Mouse (Mus musculus) forebrain, embryonic 12.5 days (tissue): ENCODE data around the gene Pde4b. TPM values are rescaled to one million over a fixed set of nuclear protein-coding genes. Genes with fewer than 3 reads are reported as not detected.
A peak's percentile ranks its signal among the peaks of the same experiment; 100 is the strongest.

Experiments used
- ATAC-seq: fragments of 200-750 bp; cut with Nextera tagmentation; 2 replicates; pipeline ENCODE4 v1.8.0; 2017; ENCODE audit warnings: moderate TSS enrichment; ENCODE audit not compliant: low FRiP score
- H3K27ac ChIP-seq: fragments of 300-500 bp; sonication (generic); 2 replicates; pipeline ENCODE4 v1.5.1; 2016; ENCODE audit warnings: mild to moderate bottlenecking
- H3K27me3 ChIP-seq: fragments of 300-500 bp; sonication (generic); 2 replicates; pipeline ENCODE4 v1.6.1; 2016; ENCODE audit warnings: mild to moderate bottlenecking
- H3K36me3 ChIP-seq: fragments of 300-500 bp; sonication (generic); replicated peaks from 2 replicates; pipeline ENCODE4 v1.6.1; 2016; ENCODE audit warnings: mild to moderate bottlenecking
- H3K4me1 ChIP-seq: fragments of 300-500 bp; sonication (generic); 2 replicates; pipeline ENCODE4 v1.6.1; 2016
- H3K4me2 ChIP-seq: fragments of 300-500 bp; sonication (generic); 2 replicates; pipeline ENCODE4 v1.6.1; 2016; ENCODE audit warnings: mild to moderate bottlenecking, moderate library complexity
- H3K4me3 ChIP-seq: fragments of 300-500 bp; sonication (generic); replicated peaks from 2 replicates; pipeline ENCODE4 v1.5.1; 2016; ENCODE audit warnings: mild to moderate bottlenecking
- H3K9ac ChIP-seq: fragments of 300-500 bp; sonication (generic); 2 replicates; pipeline ENCODE4 v1.6.1; 2016; ENCODE audit warnings: mild to moderate bottlenecking
- H3K9me3 ChIP-seq: fragments of 300-500 bp; sonication (generic); 2 replicates; pipeline ENCODE4 v1.6.1; 2016
- WGBS: fragments of 180-500 bp; shearing (Covaris S2); methylation state at CpG from one replicate; pipeline ENCODE4 v1.1.7; 2016; 5-methylcytosine and 5-hydroxymethylcytosine counted together
- polyA plus RNA-seq: library from polyadenylated mRNA; unstranded; fragments of >200 nt; fragmentation: Nextera tagmentation; extraction: Ambion mirVana; gene quantifications from 2 replicates; pipeline ENCODE4 v1.2.1, GENCODE M21; 2016

The Pde4b gene
- polyA plus RNA-seq, 1 experiment from 2014 or later: 7.5 TPM

DNA sequence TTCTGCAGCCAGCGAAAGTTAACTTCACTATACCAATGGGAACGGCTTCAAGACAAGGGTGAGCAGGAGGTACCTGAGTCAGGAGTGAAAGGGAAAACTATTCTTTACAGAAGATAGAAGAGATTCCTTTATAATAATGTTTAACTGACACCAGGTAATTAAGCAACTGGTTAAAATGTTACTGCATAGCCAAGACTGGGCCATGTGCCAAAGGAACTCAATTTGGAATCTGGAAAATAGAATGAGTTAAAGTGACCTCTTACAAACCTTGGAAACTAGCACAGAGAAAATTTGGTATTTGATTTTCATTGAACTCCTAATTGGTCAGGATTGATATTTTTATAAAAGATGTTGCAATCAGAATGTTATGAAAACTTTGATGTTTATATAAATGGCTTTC, 228.7 kb downstream of the Pde4b start:
- Histone ChIP-seq H3K4me2 (no peak overlapping the region), H3K36me3 (no peaks in the 10 kb centered on the region), H3K4me1 (no peaks in the 10 kb centered on the region), H3K27ac (no peak overlapping the region), H3K27me3 (no peaks in the 10 kb centered on the region), H3K4me3 (no peak overlapping the region), H3K9me3 (no peaks in the 10 kb centered on the region), H3K9ac (no peak overlapping the region)
- 86% methylated on average over 2 of the region's 2 CpGs for WGBS
- ATAC-seq: no peak

DNA sequence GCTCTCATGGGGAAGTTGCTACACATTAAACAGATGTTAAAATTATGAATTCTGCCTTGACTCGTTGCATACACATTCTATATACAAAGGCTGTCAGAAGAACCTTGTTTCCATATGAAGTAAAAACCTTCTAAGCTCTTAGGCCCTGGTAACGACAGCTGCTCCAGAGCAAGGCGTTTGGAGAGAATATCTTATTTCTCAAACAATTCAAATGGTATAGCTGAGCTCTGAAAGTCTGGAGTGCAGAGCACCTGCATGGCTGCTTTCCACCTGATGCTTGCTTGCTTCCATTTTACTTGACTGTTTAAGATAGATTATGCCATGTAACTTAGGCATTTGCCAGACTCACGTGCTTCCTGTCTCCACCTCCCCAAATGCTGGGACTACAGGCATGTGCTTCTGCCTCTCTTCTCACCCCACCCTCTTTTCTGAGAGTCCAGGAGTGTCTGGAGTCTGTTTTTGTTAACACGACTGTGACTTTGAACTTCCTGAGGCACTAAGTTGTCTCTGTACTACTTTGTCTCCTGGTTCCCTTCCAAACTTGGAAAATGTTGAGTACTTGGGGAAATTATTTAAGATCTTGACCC, 229.4 kb downstream of the Pde4b start:
- no peak overlapping the region for H3K9ac ChIP-seq
- H3K4me3 ChIP-seq: no peak overlapping the region
- ATAC-seq: no peak
- 75% methylated on average over 5 of the region's 5 CpGs for WGBS
- H3K4me2 ChIP-seq: no peak overlapping the region
- no peaks in the 10 kb centered on the region for H3K36me3 ChIP-seq
- no peaks in the 10 kb centered on the region for H3K27me3 ChIP-seq
- no peaks in the 10 kb centered on the region for H3K9me3 ChIP-seq
- no peak overlapping the region for H3K27ac ChIP-seq
- H3K4me1 ChIP-seq: no peaks in the 10 kb centered on the region

DNA sequence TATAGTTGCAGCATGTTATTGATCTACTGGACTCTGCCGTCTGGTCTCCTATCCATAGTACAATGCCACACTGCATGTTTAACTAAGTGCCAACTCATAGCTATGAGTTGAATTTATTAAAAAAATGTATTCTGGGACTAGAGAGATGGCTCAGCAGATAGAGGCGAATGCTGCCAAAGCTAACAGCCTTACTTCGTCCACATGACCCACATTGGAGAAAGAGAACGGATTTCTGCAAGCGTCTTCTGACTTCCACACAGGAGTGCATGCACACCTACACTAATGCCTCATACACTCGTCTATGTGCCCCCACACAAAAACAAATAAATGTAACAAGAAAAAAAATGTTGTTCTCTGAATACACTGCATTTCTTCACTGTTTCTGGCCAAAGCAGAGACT, 231.3 kb downstream of the Pde4b start:
- Histone ChIP-seq H3K4me3 (no peak overlapping the region), H3K4me1 (no peaks in the 10 kb centered on the region), H3K9me3 (no peaks in the 10 kb centered on the region), H3K27me3 (no peaks in the 10 kb centered on the region), H3K36me3 (no peaks in the 10 kb centered on the region), H3K27ac (no peak overlapping the region), H3K4me2 (no peak overlapping the region), H3K9ac (no peak overlapping the region)
- ATAC-seq: no peak
- 91% methylated on average over 6 of the region's 6 CpGs for WGBS

DNA sequence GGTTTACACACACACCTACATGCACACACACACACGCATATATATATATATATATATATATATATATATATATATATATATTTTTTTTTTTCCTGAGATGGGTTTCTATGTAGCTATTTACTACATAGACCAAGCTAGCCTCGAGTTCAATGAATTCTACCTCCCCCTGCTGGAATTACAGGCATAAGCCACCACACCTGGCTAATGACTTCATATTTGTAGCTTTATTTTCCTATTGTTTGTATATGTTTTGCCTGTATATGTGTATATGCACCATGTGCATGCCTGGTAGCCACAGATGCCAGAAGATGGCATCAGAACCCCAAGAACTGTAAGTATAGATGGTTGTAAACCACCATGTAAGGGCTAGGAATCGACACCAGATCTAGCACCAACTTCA, 234.0 kb downstream of the Pde4b start:
- no peaks in the 10 kb centered on the region for H3K27me3 ChIP-seq
- no peak overlapping the region for H3K4me3 ChIP-seq
- no peaks in the 10 kb centered on the region for H3K9me3 ChIP-seq
- no peak overlapping the region for H3K27ac ChIP-seq
- ATAC-seq: no peak
- no peak overlapping the region for H3K4me2 ChIP-seq
- no peaks in the 10 kb centered on the region for H3K36me3 ChIP-seq
- H3K9ac ChIP-seq: no peak overlapping the region
- WGBS: 71% methylated on average over 3 of the region's 3 CpGs
- H3K4me1 ChIP-seq: no peaks in the 10 kb centered on the region

DNA sequence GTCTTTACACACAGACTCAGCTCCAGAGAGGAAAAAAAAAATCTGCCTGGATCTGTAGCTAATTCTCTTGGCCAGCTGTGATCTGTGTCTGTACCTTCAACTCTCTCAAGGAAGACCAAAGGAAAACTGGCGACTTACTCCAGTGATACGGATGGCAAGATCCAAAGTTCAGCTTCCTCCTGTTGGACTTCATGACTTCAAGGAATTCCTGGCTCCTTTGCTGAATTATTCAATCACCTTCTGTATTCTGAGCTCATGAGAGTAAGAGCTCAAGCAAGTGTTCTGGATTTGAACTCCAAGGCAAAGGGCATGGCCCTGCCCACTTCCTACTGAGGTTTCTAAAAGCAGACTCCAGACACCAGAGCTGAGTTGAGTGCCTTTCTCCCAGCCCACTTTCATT, 245.0 kb downstream of the Pde4b start:
- Histone ChIP-seq H3K9ac (no peak overlapping the region), H3K9me3 (no peaks in the 10 kb centered on the region), H3K27me3 (no peaks in the 10 kb centered on the region), H3K4me3 (no peak overlapping the region), H3K4me2 (no peak overlapping the region), H3K36me3 (no peaks in the 10 kb centered on the region), H3K4me1 (no peaks in the 10 kb centered on the region), H3K27ac (no peak overlapping the region)
- WGBS: 96% methylated on average over 2 of the region's 2 CpGs
- ATAC-seq: no peak

DNA sequence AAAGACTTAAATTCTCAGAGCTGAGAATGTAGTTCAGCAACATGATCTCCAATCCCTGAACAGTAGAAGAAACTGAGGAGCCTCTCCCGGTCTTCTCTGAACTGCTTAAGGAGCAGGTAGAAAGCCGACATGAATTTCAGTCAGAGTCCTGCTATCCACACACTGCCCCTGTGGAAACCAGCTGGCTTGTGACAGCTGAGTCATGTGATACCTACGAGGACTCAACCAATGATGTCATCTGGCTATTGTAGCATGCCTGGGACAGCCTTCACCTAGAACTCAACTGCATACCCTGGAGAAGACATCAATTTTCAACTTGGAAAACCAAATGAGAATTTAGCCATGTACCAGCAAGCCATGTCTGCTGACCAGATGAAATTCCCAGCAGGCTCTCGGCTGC, 245.5 kb downstream of the Pde4b start:
- Histone ChIP-seq H3K9ac (no peak overlapping the region), H3K4me1 (no peaks in the 10 kb centered on the region), H3K4me2 (no peak overlapping the region), H3K9me3 (no peaks in the 10 kb centered on the region), H3K27ac (no peak overlapping the region), H3K27me3 (no peaks in the 10 kb centered on the region), H3K36me3 (no peaks in the 10 kb centered on the region), H3K4me3 (no peak overlapping the region)
- WGBS: 90% methylated on average over 4 of the region's 4 CpGs
- no peak for ATAC-seq

DNA sequence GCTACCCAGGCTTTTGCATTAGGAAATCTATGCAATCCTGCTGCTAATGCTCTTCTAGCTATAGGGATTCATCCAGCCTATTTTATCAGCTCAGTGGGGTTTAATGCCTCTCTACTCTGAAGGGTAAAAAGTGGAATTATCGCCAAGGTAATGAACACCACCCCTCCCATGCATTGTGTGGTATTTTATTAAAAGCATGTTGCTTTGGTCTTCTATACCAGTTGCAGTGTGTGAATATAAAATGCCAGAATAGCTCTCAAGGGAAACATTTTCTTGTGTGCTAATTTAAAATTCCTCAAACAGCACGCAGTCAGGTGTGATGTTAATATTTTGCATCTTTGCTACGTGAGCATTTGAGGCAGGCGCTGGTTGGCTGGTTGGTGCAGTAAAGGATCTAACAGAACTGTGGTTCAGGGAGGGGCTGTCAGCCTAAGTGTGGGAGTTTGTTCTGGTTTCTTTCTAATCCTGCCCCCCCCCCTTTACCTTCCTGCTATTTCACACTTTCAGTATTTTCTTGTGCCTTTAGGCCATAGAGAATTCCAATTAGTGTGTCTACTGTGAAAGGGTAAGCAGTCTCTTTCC, 259.7 kb downstream of the Pde4b start:
- no peak overlapping the region for H3K9ac ChIP-seq
- peaks cover 16% of the 10 kb centered on the region for H3K4me1 ChIP-seq
- H3K27me3 ChIP-seq: no peaks in the 10 kb centered on the region
- H3K9me3 ChIP-seq: no peaks in the 10 kb centered on the region
- no peak overlapping the region for H3K4me3 ChIP-seq
- 27% methylated on average over 4 of the region's 4 CpGs for WGBS
- H3K27ac ChIP-seq: no peak overlapping the region
- ATAC-seq: peak; percentile 27; the same call in 1 of the 2 replicates
- no peaks in the 10 kb centered on the region for H3K36me3 ChIP-seq
- 0 out of 2 replicates have a peak overlapping the region, but pooled peaks have one; percentile 2 for H3K4me2 ChIP-seq

DNA sequence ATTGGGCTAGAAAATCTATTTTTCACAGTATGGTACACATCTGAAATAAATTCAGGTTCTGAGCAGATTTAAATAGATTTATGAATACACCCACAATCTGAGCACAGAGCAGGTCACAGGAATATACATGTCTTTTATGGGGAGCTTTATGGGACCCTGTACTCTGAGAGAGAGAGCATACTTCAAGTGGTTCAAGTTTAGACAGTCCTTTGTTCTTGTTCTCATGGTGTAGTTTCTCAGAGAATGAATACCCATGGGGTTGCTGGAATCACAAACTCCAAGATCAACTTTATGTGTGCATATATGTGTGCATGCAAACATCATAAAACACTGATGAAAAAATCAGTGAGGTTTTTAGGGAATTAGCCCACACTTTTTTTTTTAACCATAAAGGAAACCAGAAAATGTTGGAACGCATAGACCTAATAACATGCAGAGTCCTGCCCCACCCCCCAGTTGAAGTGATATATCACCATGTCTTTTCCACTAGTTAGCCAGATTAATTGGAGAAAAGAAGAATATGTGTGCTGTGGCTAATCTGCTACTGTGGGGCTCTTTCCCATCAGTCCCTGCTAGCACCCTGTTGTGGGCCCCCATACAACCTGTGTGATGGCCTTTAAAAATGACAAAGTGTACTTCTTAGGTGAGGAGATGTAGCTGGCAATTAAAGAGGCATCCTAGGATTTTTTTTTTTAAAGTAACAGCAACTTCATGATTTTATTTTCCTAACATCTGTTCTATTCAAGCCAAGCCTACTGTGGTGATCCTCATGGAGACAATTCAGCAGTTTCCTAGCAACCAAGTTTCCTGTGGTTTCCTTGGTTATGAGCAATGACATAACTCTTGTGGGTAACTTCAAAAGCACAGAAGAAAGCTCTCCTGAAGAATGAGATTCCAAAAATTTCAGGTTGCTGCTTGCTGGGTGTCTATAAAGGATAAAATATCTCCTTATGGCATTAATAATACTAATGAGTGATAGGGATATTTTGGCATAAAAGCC, 264.4 kb downstream of the Pde4b start:
- Histone ChIP-seq H3K9ac (no peak overlapping the region), H3K36me3 (no peaks in the 10 kb centered on the region), H3K4me3 (no peak overlapping the region), H3K4me1 (peaks cover 13% of the 10 kb centered on the region), H3K27ac (0 out of 2 replicates have a peak overlapping the region, but pooled peaks have one; percentile 19), H3K9me3 (no peaks in the 10 kb centered on the region), H3K4me2 (no peak overlapping the region), H3K27me3 (no peaks in the 10 kb centered on the region)
- WGBS: 56% methylated on average over 1 of the region's 1 CpGs
- no peak for ATAC-seq

DNA sequence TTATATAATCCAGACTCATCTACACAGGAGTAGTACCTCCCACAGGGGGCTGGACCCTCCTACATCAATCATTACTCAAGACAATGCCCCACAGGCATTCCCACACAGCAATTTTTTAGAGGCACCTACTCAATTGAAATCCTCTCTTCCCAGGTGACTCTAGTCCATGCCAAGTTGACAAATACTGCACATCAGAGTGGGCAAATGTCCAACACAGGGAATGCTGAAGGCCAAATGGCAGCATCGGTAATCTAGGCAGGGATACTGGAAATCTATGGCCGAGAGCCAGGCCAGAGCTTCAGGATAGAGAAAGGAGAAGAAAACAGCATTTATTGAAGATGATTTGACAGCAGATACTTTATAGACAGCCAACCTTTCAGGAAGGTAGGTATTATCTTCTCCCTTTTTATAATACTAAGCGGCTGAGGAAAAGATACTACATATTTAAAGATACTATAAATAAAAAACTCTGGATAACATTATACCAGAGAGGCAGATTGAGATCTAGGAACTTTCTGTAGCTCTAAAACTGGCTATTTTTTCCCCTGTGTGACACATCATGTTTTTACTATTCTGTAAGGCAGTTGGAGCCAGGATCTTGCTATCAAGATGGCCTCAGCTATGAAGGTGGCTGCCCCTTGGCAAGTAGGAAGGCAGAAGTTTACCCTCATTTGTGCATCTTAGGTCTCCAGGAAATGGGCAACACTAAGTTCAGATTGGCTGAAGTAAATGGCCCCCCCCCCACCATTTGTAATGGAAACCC, 266.5 kb downstream of the Pde4b start:
- no peaks in the 10 kb centered on the region for H3K36me3 ChIP-seq
- H3K4me1 ChIP-seq: peaks cover 8% of the 10 kb centered on the region
- H3K27me3 ChIP-seq: no peaks in the 10 kb centered on the region
- no peak overlapping the region for H3K9ac ChIP-seq
- 88% methylated on average over 3 of the region's 3 CpGs for WGBS
- H3K4me2 ChIP-seq: no peak overlapping the region
- no peaks in the 10 kb centered on the region for H3K9me3 ChIP-seq
- no peak overlapping the region for H3K27ac ChIP-seq
- no peak overlapping the region for H3K4me3 ChIP-seq
- ATAC-seq: no peak

DNA sequence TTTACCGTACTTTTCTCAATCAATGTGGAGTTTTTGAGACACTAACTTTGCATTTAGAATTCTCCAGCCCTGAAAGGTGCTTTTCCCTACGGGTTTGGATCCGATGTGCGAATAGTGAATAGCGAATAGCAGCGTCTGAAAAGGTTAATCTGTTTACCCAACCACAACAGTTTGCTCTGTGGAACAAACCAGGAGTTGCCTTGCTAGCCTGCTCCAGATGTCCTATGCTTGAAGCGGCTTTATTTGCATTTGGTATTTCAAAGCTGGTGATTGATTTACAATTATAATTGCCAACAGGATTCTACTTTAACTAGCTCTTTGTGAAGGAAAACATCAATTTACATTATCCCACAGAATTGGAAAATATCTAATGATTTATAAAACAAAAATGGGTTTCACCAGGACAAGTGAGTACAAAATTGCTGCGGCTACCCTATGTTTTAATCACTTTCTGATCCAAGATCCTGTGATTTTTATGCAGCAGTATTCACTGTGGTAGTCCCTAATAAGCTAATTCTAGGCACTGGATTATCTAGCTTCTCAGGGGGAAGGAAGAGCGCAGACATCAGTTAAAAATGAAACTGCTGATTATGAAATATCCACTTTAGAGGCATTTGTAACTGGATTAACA, 280.9 kb downstream of the Pde4b start:
- no peak for ATAC-seq
- Histone ChIP-seq H3K4me3 (no peak overlapping the region), H3K36me3 (no peaks in the 10 kb centered on the region), H3K27ac (no peak overlapping the region), H3K9me3 (no peaks in the 10 kb centered on the region), H3K27me3 (0 out of 2 replicates have a peak, but pooled peaks cover 3% of the 10 kb centered on the region), H3K4me2 (no peak overlapping the region), H3K4me1 (peaks cover 11% of the 10 kb centered on the region), H3K9ac (no peak overlapping the region)
- 35% methylated on average over 9 of the region's 9 CpGs for WGBS

DNA sequence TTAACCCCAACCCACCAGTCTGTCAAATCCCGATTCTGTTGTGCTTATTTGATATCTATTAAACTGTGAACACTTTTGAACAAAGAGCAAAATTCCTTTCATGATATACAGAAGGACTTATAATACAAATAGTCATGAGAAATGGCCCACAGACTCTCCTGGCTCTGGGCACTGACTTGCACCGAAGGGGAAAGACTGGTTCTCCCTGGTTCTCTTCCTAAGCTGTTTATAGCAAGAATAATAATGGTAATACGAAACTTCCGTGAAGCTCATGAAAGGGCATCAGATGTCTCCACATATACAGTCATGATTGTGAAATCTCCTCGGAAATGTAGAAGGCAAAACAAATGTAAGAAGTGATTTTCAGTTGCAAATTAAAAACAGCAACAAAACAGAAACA, 287.3 kb downstream of the Pde4b start:
- no peaks in the 10 kb centered on the region for H3K27me3 ChIP-seq
- H3K27ac ChIP-seq: no peak overlapping the region
- no peak overlapping the region for H3K4me2 ChIP-seq
- no peaks in the 10 kb centered on the region for H3K9me3 ChIP-seq
- H3K4me1 ChIP-seq: no peaks in the 10 kb centered on the region
- ATAC-seq: no peak
- 83% methylated on average over 5 of the region's 5 CpGs for WGBS
- no peak overlapping the region for H3K4me3 ChIP-seq
- H3K36me3 ChIP-seq: no peaks in the 10 kb centered on the region
- H3K9ac ChIP-seq: no peak overlapping the region
